Mouse (Mus musculus) frontal cortex, adult (tissue): ENCODE data around the gene Pex12.
A peak's percentile ranks its signal among the peaks of the same experiment; 100 is the strongest.
"Not testable (repeated sequence)": the region's sequence is repeated elsewhere in the genome, so short reads cannot be mapped to it uniquely, and the experiment has no call there.

ENCODE experiments used
- ATAC-seq: cut with Nextera tagmentation; 2 replicates; pipeline ENCODE4 v1.9.2; 2017; ENCODE audit warnings: mild to moderate bottlenecking, moderate library complexity, mixed read lengths; ENCODE audit not compliant: low TSS enrichment

Pex12 gene

GRCm38 (mm10) chr11:83302526-83303251 lies at the start of gene Pex12:
TSS of gene Pex12 (minus strand) at chr11:83302586.
- ATAC-seq, result peak; percentile 78

DNA sequence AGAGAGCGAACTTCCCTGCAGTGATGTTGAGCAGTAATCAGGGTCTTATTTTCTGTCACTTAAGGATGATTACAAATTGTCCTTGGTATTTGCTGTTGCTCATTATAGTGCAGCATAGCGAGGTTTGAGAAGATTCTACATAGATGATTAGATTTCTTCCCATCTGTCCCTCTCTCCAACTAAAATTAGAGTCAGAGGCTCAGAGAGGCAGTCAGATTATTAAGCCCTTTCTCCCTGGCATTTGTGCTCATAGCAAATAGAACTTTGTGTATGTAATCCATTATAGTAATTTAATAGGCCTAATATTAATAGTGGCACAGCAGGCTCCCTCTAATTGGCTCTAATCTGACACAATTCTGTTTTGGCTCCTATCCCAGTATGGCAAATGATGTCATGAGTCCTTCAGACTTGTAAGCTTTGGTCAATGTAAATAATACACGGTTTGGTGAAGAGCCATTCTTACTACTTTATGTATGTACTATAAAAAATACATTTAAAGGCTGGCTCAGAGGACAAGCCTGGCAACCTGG lies 39.4 kb upstream of the Pex12 start:
- no peak for ATAC-seq

GRCm38 (mm10) chr11:83339705-83340104 lies 37.3 kb upstream of the Pex12 start:
- ATAC-seq, result no peak

- ATAC-seq, result peak; percentile 98
Observed at GRCm38 (mm10) chr11:83335826-83336225, 33.4 kb upstream of the Pex12 start.

DNA sequence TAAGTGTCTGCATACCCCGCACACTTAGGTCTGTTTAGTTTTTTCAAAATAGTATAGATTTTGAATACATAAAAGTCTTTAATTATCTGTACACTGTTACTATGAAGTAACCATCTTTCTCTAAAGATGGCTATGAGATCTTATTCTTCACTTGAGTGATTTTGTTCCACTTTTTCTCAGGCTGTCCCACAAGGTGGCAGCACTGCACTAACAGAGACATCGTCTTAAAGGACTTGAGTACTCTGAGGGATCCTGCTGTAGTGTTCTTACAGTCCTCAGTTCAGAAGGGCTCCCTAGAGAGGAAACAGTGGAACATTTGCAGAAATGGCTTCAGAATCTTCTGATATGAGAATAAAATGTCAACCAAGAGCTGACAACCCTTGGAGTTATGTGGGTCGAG lies 25.0 kb upstream of the Pex12 start:
- ATAC-seq, result peak; percentile 72

DNA sequence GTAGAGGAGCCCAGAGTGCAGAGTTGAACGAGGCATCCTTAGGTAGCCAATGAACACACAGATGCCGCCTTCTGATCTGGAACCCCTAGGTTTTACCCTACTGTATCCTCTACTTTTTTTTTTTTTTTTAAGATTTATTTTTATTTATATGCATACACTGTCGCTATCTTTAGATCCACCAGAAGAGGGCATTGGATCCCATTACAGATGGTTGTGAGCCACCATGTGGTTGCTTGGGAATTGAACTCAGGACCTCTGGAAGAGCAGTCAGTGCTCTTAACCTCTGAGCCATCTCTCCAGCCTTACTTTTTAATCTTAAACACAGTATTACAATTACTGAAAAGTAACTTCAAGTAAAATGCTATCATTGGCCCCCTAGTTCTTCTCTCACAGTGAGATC lies 24.3 kb upstream of the Pex12 start:
- ATAC-seq, result not testable (repeated sequence)

DNA sequence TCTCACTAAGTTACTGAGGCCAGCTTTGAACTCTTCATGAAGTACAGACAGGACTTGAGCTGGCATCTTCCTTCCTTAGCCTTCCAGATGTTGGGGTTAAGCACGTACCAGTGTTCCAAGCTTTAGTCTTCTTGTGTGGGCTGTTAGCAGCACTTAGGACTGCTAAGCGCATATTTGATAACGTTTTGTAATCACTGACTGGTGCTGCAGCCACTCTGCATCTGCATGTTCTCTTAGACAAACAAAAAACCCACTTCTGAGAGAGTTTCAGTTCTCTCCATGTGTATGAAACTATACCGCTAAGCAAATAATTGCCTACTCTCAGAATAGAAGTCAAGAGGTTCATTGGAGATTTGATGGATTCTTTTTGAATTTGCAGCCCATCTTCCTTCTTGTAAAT lies 16.7 kb upstream of the Pex12 start:
- ATAC-seq, result no peak

DNA sequence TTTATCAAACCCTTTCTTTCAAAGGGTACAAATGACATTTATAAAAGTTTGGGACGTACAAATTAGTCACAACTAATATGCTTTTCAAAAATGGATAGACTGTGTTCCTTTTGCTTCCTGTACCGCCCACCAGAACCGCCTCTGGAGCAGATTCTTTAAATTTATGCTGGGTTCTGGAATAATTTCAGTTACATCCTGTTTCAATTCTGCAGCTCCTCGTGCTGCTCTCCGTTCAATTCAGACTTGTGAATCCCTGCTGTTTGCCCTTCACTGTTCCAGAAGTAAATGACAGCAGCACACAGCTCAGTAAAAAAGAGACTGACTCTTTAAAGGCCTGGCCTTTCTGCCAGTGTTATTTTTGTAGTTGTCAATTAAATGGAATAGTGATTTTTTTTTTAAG lies 10.1 kb upstream of the Pex12 start:
- peak; percentile 90 for ATAC-seq

DNA sequence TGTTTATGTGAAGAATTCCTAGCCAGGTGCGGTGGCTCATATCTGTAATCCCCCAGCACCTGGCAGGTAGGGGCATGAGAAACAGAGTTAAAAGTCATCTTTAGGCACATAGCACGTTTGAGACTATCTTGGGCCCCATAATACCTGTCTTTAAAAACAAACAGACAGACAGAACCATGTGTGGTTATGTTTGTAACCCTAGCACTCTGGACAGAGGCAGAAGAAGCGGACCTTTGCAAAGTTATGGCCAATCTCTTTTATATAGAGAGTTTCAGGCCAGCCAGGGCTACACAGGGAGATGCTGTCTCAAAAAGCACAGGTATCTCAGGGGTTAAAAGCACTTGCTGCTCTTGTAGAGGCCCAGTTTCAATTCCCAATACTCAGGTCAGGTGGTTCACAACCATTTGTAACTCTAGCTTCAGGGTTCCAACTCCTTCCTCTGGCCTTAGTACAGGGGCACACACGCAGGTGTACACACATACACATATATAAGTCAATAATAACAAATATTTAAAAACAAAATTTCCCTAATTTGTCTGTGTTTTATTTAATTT lies 4.4 kb upstream of the Pex12 start:
- no peak for ATAC-seq

DNA sequence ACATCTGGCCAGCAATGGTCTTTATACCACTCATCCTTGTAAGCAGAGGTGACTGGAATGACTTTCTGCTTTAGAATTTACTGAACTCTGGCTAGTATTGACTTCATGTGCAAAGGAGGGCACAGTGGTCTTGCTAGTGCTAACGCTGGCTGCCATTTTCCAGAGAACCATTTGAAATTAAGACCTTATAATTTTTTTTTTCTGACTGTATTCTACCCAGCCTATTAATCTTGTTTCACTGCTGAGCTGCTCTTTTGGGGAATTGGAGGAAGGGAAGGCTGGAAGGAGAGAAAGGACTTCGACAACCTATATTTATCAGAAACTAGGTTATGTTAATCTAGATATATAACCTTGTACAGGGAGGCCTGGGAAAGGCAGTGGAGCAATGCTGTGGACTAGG lies 2.1 kb upstream of the Pex12 start:
- ATAC-seq, result no peak

- no peak for ATAC-seq
Observed at GRCm38 (mm10) chr11:83303751-83304150, 1.4 kb upstream of the Pex12 start.

GRCm38 (mm10) chr11:83302124-83302523 lies 262 bp downstream of the Pex12 start:
- ATAC-seq, result no peak

- no peak for ATAC-seq
Observed at GRCm38 (mm10) chr11:83301431-83301831, 955 bp downstream of the Pex12 start.

DNA sequence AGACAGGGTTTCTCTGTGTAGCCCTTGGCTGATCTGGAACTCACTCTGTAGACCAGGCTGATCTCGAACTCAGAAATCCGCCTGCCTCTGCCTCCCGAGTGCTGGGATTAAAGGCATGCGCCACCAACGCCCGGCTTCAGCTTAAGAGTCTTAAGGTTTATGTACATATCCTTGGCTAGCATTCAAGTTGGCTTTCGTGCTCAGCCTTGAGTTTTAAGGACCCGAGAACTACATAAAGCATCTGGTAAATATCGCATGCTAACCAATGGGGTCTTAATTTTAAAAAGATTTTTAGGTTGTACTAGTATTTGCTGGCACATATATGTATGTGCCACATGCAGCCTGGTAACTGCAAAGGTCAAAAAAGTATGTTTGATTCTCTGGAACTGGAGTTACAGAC lies 2.7 kb downstream of the Pex12 start:
- ATAC-seq, result no peak

GRCm38 (mm10) chr11:83298225-83299195 lies 3.9 kb downstream of the Pex12 start, which contains the start of gene Ap2b1:
TSS of gene Ap2b1 (plus strand) at chr11:83299024.
- peak; percentile 87 for ATAC-seq

- ATAC-seq, result no peak
Observed at GRCm38 (mm10) chr11:83297816-83298215, 4.6 kb downstream of the Pex12 start.

DNA sequence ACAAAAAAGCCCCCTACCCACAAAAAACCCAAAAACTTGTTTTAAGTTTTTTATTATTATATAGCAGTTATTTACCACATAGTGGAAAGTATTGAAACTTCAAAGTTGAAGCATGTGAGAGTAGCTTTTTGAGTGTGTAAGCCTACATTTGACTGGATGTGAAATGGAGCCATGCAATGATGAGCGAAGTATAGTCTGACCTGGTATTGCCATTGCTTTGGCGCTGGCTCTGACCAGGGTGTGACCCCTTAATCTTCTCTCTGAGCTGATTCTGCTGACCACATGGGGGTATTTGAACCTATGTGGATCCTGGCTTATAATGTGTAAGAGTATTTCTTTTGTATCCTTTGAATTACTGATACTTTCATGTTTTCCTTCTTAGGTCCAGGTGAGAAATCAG lies 8.3 kb downstream of the Pex12 start:
- ATAC-seq, result no peak

GRCm38 (mm10) chr11:83293182-83293581 lies 9.2 kb downstream of the Pex12 start:
- no peak for ATAC-seq

- ATAC-seq, result no peak
Observed at GRCm38 (mm10) chr11:83292251-83292587, 10.2 kb downstream of the Pex12 start.

- ATAC-seq, result peak; percentile 100
Observed at GRCm38 (mm10) chr11:83291375-83292250, 10.8 kb downstream of the Pex12 start.

DNA sequence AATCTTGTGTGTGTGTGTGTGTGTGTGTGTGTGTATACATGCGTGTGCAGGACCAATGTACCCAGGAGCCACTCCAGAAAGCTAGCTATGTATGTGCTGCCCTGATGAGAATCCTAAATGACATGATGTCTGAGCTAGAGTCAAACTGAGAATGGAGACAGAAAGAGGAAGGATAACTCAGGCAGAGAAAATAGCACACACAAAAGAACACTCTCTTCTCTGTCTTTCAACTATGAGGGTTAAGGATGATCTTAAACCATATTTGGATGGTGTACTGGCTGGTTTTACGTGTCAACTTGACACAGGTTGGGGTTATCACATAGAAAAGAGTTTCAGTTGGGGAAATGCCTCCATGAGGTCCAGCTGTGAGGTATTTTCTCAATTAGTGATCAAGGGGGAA lies 12.8 kb downstream of the Pex12 start:
- no peak for ATAC-seq
